ENCODE assay signal across 10 mouse cellular contexts in genomic region chr9:67735426-67735825, GRCm38 (mm10). TPM values are rescaled to one million over a fixed set of nuclear protein-coding genes. Genes with fewer than 3 reads are reported as not detected.
DNase-seq lines count a peak whose midpoint lies in the region; ATAC-seq and TF ChIP-seq lines count a peak whose summit lies in the region.
"Had no signal": no experiment of that assay in that cellular context is flagged by ENCODE, and none has a peak within 500 bp of the region (broad histone marks: within the 10 kb centered on the region; RNA-seq: fewer than 3 reads in every experiment).

No protein-coding gene starts in this region.

- no peak for TF ChIP-seq CTCF in G1E (IDR thresholded peaks at IDR 0.05; ENCODE audit: low read depth, low read length)

- intact Hi-C loops in left cerebral cortex, postnatal 14 days (cut with DNase I) = no loop called here

- H3K9me3 ChIP-seq in G1E (replicated peaks) = no peaks in the 10 kb centered on the region
- H3K9me3 ChIP-seq in embryonic facial prominence, embryonic 14.5 days (ENCODE audit: control insufficient read depth, low read length) = no peaks in the 10 kb centered on the region
- H3K9me3 ChIP-seq: limb, embryonic 13.5 days had no signal

- ATAC-seq in G1E (ENCODE audit: extremely low read depth, insufficient number of reproducible peaks, low FRiP score, poor library complexity, severe bottlenecking) = no peak
- 0 out of 2 replicates have a peak, but pooled peaks have one; percentile 47 for ATAC-seq in embryonic facial prominence, embryonic 14.5 days (ENCODE audit: low read depth)

- H3K4me2 ChIP-seq in embryonic facial prominence, embryonic 14.5 days (ENCODE audit: low read depth, low read length) = no peak overlapping the region
- H3K4me2 ChIP-seq: limb, embryonic 13.5 days had no signal

- no peak overlapping the region for H3K4me3 ChIP-seq in G1E (ENCODE audit: low read depth, low read length)
- no peak overlapping the region for H3K4me3 ChIP-seq in embryonic facial prominence, embryonic 14.5 days (ENCODE audit: low read depth, low read length)
- H3K4me3 ChIP-seq: erythroblast, embryonic 14.5 days; limb, embryonic 13.5 days had no signal

- H3K4me1 ChIP-seq in G1E (ENCODE audit: insufficient read depth, low read depth, low read length) = no peaks in the 10 kb centered on the region
- no peaks in the 10 kb centered on the region for H3K4me1 ChIP-seq in embryonic facial prominence, embryonic 14.5 days (ENCODE audit: control insufficient read depth, insufficient read depth, low read length)

- no peaks in the 10 kb centered on the region for H3K36me3 ChIP-seq in G1E (replicated peaks)
- H3K36me3 ChIP-seq in embryonic facial prominence, embryonic 14.5 days (ENCODE audit: control insufficient read depth, insufficient read depth, low read length) = no peaks in the 10 kb centered on the region
- H3K36me3 ChIP-seq: limb, embryonic 13.5 days had no signal

- peaks cover 2% of the 10 kb centered on the region; the same call in 1 of the 2 replicates for H3K27me3 ChIP-seq in G1E (ENCODE audit: insufficient read depth, low read length)
- no peaks in the 10 kb centered on the region for H3K27me3 ChIP-seq in embryonic facial prominence, embryonic 14.5 days (replicated peaks; ENCODE audit: control insufficient read depth, insufficient read depth, low read length)
- H3K27me3 ChIP-seq: limb, embryonic 13.5 days had no signal

- peak; percentile 47 to 56 for DNase-seq in left cerebral cortex, postnatal 14 days (ENCODE audit: low spot score in 2 of 2)
- DNase-seq in left cerebral cortex, adult 8-10 months (ENCODE audit: low spot score in 2 of 2) = no peak
- DNase-seq in G1E (ENCODE audit: low spot score) = peak; percentile 7
- peak; percentile 46 for DNase-seq in adrenal gland, postnatal 25 days
- peak; percentile 66 for DNase-seq in embryonic facial prominence, embryonic 14.5 days (ENCODE audit: low spot score)
- DNase-seq in layer of hippocampus, adult 8-10 months (ENCODE audit: low spot score in 2 of 2) = peak; percentile 12 to 62
- DNase-seq in telencephalon, adult 2 months (ENCODE audit: low read depth, low spot score) = peak; percentile 40
- no peak for DNase-seq in spleen, adult 18-20 months

- 52% methylated on average over 11 of the region's 11 CpGs for WGBS in embryonic facial prominence, embryonic 14.5 days

- no peak overlapping the region for H3K9ac ChIP-seq in embryonic facial prominence, embryonic 14.5 days (ENCODE audit: low read depth, low read length)
- H3K9ac ChIP-seq: limb, embryonic 13.5 days had no signal

- no peak overlapping the region for H3K27ac ChIP-seq in embryonic facial prominence, embryonic 14.5 days (replicated peaks; ENCODE audit: low read depth, low read length)
- H3K27ac ChIP-seq: limb, embryonic 13.5 days had no signal

RNA-seq across cellular contexts. Expression of gene C2cd4b, which starts 23.8 kb away (rescaled TPM):
- 1 to 10 TPM; 4.4 to 5.7 TPM for total RNA-seq in left cerebral cortex, postnatal 14 days (2021)
- 1 to 10 TPM; 1.2 to 1.7 (median 1.4) TPM for total RNA-seq in left cerebral cortex, adult 8-10 months (2022)
- total RNA-seq in G1E (2014; fragmentation: Nextera tagmentation) (not detected in 2 replicates), G1E (2017) (not detected in 2 replicates)
- not detected in 2 replicates for polyA plus RNA-seq in G1E (2012)
- 0.24 TPM in 1 of 2 replicates, not detected in the other for total RNA-seq in adrenal gland, postnatal 25 days (2021)
- 0.38 and 1.0 TPM in 2 replicates for polyA plus RNA-seq in embryonic facial prominence, embryonic 14.5 days (2014; fragmentation: Nextera tagmentation; extraction: Ambion mirVana)
- 1 to 10 TPM; 4.7 to 7.5 (median 5.5) TPM for total RNA-seq in layer of hippocampus, adult 8-10 months (2022)
- polyA plus RNA-seq: erythroblast, embryonic 14.5 days had no signal

Comparison
In these comparisons a context has a peak if more than half of its experiments do, and no peak if none do; other contexts are left out.
1. DNase-seq: peak in left cerebral cortex, postnatal 14 days (2 of 2), G1E (single experiment), adrenal gland, postnatal 25 days (single experiment), embryonic facial prominence, embryonic 14.5 days (single experiment), layer of hippocampus, adult 8-10 months (2 of 2) and telencephalon, adult 2 months (single experiment); none in left cerebral cortex, adult 8-10 months (0 of 2) and spleen, adult 18-20 months (0 of 2).